Mouse (Mus musculus) erythroblast, adult 5-6 weeks (primary cell): ENCODE measurements around the gene Ank2. TPM values are rescaled to one million over a fixed set of nuclear protein-coding genes. Genes with fewer than 3 reads are reported as not detected.
"Not testable (repeated sequence)": the region's sequence is repeated elsewhere in the genome, so short reads cannot be mapped to it uniquely, and the experiment has no call there.

Experiments
- ATAC-seq: replicated peaks from 2 replicates; pipeline ENCODE4 v1.8.0; 2016; ENCODE audit warnings: moderate number of reproducible peaks, mild to moderate bottlenecking, moderate TSS enrichment, inconsistent platforms; ENCODE audit not compliant: poor library complexity, low FRiP score, severe bottlenecking
- total RNA-seq, 2 experiments: library from RNA; stranded (forward) in 1 of 2; stranded (reverse) in 1 of 2; fragments of 150-400 nt in 1 of 2; fragments of 200-764, 138-1000 nt in 1 of 2; gene quantifications; 2 replicates each; pipeline versions ENCODE4 v1.2.3 to v1.2.4; 2015 to 2017; ENCODE audit warnings: low replicate concordance in 2 of 2

Ank2 gene
- total RNA-seq, 2 experiments from 2014 or later: 0.34 TPM; not detected in 1

DNA sequence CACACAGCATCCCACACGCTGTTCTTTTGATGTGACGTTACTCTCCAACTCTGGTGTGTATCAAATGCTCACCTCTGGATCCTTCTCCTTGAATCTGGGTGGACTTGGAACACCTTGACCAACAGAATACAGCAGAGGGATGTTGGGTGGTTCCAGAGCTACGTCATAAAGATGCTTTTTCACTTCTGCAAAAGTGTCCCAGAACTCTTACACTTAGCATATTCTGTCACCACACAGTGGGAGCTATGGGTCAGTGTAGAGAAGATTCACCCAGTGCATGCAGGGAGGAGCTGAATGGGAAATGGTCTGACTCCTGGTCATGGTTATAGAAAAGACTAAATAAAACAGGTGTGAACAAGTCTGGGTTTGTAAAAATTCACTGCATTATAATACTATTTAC, 6.5 kb downstream of the Ank2 start:
- no peak for ATAC-seq

GRCm38 (mm10) chr3:127487302-127487701, 11.8 kb downstream of the Ank2 start:
- no peak for ATAC-seq

GRCm38 (mm10) chr3:127485174-127485573, 14.0 kb downstream of the Ank2 start:
- ATAC-seq: no peak

DNA sequence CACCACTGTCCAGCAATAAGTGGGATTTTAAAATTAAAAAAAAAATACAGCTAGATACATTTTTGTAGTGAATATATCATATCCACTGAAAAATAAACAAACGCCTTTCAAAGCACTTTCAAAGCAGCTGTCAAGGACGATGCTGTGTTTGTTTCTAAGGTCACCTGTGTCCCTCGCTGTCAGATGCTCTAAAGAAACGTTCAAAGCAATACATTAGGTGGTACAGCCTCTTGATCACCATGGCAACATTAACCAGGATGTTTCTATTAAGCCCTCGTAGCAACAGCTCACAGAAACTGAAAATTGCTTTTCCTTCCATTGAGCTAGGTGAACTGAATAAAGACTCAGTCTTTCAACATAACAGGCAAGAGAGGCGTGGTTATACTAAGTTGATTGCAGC, 17.5 kb downstream of the Ank2 start:
- ATAC-seq: no peak

GRCm38 (mm10) chr3:127480369-127480768, 18.8 kb downstream of the Ank2 start:
- not testable (repeated sequence) for ATAC-seq

- no peak for ATAC-seq
Measured at GRCm38 (mm10) chr3:127474115-127474514, 25.0 kb downstream of the Ank2 start.

DNA sequence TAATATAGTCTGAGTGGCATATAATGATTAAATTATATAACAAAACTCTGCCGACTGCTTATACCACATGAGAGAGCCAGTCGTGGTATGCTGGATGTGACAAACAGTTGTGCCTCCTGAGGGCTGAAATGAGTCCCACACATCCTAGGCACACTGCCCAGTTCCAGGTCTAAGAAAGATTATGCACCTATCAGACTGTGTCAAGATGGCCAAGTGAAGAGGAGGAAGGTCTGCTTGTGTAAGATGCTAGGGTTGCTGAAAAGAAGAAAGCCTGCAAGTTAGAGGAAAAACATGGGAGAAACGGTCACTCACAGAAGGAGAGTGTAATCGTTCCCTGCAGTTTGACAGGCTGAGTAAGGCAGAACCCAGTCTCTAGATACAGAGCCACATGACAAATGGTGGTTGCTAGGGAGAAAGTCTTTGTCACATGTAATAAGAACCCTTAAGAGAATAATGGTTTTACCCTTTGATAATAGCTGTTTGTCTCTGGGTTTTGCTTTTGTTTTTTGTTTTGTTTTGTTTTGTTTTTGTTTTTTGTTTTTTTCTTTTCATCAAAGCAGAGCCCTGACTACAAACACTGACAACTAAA, 29.9 kb downstream of the Ank2 start:
- ATAC-seq: no peak

- no peak for ATAC-seq
Measured at GRCm38 (mm10) chr3:127468569-127468968, 30.6 kb downstream of the Ank2 start.

DNA sequence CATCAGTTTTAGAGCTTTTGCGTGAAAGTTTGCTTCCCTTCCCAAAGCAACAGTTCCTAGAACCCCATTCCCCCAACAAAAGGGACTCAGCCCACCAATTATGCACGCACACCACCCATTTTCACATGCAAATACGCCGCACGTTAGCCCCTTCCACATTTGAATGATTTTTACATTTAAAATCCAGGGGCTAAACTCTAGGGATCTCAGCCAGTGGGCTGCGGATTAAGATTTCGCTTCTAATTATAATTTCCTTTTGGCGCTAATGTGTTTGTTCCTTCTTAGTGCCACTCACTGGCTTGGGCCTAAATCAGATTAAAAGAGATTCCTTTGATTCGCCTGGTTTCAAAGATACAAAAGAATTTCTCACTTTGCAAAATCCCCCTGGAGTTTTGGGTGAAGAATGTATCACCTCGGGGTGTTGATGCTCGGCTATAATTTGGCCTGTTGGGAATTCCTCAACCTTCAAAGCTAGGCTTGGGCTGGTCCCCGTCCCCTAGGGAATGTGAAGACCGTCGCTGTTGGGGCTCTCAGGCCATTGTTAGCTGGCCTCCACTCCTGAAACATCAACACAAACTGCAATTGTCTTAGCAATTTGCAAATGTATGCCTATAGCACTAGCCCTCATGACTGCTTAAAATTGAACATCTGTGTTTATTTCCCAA, 35.2 kb downstream of the Ank2 start:
- no peak for ATAC-seq

DNA sequence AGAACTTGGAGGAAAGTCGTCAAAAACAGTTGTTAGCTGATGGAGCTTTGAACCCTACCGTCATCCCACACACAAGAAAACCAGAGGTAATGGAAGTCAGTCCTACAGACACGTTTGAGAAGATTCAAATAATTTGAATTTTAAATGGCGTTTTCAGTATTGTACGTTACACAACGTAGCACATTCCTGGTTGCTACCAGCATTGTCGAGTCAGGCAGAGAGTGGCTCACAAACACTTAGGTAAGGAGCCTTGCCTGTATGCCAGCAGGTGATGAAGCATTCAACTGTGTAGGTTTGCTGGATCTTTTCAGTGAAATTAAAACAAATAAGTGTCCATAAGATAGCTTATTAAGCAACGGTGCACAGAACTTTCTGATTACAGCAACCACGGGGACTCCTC, 36.0 kb downstream of the Ank2 start:
- ATAC-seq: no peak

GRCm38 (mm10) chr3:127462413-127462812, 36.7 kb downstream of the Ank2 start:
- no peak for ATAC-seq

DNA sequence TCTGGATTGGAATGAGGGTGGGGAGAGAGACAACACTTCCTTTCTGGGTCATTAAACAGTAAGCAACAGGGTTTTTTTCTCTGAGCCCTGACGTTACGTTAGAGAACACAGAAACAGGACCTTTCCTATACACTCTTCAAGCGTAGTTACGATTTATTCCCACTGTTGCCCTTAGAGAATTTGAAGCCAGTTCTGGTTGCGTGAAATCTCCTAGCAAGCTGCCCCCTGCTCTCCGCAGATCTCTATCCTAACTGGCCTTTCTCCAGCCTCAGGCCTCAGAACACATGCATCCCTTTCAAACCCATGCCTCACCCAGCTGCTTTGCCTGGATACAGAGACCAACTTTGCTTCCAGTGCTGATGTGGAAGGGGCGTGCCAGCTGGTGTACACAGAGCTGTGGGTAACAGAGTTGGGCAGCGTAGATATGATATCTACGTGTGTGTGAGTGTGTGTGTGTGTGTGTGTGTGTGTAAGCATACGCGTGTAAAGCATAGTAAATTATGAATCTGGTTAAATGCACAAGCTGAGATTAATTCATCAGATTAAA, 38.2 kb downstream of the Ank2 start:
- ATAC-seq: no peak

GRCm38 (mm10) chr3:127459858-127460257, 39.3 kb downstream of the Ank2 start:
- no peak for ATAC-seq

GRCm38 (mm10) chr3:127458925-127459324, 40.2 kb downstream of the Ank2 start:
- no peak for ATAC-seq

DNA sequence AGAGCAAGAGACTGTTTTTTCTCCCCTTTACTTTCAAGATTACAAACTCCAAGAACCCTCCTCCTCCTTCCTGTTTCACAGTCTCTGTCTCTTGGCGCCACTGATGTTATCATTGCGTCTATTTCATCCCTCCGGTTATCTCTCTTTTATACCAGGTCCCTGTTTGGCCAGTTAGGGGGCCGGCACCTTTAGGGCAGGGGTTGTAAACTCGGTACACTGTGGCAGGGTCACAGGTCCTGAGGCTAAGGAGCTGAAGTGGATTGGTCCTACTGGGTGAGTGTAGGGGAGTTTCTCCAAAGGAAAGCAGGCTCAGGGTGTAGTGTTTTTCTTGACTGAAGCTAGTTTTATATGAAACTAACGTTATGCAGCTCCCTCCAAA, 40.7 kb downstream of the Ank2 start:
- ATAC-seq: no peak

GRCm38 (mm10) chr3:127457761-127458419, 41.3 kb downstream of the Ank2 start:
- no peak for ATAC-seq

DNA sequence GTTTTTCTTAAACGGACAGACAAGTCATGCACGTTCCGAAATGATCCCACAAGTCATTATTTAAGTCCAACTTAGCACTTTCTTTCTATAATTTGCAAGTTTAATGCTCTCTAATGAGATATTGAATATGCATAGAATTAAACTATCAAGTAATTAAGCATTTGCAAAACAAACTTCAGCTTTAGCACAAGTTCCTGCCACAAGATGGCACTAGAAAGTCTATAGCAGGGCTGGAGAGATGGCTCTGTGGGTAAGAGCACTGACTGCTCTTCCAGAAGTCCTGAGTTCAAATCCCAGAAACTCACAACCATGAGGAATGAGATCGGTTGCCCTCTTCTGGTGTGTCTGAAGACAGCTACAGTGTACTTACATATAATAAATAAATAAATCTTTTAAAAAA, 45.4 kb downstream of the Ank2 start:
- ATAC-seq: no peak

- no peak for ATAC-seq
Measured at GRCm38 (mm10) chr3:127453254-127453653, 45.9 kb downstream of the Ank2 start.

GRCm38 (mm10) chr3:127452233-127452632, 46.9 kb downstream of the Ank2 start:
- no peak for ATAC-seq

GRCm38 (mm10) chr3:127451741-127452140, 47.4 kb downstream of the Ank2 start:
- ATAC-seq: no peak

GRCm38 (mm10) chr3:127451070-127451469, 48.1 kb downstream of the Ank2 start:
- no peak for ATAC-seq
